Mouse (Mus musculus): ENCODE measurements at regions not wholly inside any gene's neighbourhood (a gene's known extent, or its start where the extent isn't known, plus 50 kb on each side); places are given as distances from the start of the nearest gene placed in this dataset.

DNA sequence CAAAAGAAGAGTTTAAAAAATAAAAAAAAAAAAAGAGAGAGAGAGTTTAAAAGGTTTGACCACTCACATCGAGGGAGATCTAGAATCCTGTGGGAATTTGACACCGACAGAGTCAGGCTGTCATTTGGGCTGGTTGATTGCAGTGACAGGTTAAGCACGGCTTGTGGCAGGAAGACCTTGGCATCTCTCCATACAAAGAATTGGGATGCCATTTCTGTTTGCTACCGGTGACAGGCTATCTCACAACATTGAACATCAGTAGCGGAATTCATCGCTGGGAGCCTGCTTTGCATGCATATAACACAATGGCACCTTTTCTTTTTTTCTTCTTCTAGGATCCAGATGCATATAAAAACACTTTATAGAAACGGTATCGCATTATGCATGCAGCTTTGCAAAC lies 53.7 kb upstream of the Gm26657 start:
- ATAC-seq (replicated peaks; ENCODE audit: poor library complexity, severe bottlenecking), result no peak

DNA sequence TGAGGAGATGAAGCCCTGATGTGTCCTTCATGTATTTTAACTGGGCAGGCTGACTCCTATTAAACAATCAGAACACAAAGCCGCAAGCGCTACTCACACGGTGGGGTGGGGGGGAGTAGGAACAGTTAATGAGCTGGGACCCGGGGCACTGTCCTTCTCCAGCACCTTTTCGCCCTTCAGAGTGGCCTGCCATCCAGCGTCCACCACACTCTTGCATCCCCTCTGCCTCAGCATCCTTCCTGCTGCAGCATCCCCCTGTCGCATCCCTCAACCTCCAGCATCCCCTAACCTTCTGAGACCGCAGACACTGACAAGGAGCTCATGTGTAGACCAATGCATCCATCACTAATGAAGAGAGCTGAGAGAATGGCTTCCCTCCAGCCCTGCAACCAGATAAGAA lies 54.2 kb upstream of the Gm26657 start:
- ATAC-seq (replicated peaks; ENCODE audit: poor library complexity, severe bottlenecking), result no peak

DNA sequence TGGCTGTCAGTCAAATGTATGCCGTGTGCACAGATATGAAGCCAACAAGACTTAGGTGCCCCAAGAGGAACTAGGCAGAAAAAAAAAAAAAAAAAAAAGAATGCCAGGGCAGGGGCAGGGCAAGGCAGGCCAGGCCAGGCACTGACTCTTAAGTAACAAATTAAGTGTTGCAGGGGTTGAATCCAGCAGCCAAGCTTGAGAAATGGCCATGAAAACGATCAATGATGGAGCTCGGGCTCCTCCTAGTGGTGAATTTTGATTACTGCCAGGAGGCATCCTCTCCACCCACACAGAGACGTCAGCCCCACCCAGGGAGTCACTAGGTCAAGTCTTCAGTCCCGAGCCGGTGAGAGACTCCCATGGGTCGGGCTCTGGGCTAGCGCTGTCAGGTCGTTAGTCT lies 54.7 kb upstream of the Gm26657 start:
- ATAC-seq (replicated peaks; ENCODE audit: poor library complexity, severe bottlenecking), result peak; percentile 93

DNA sequence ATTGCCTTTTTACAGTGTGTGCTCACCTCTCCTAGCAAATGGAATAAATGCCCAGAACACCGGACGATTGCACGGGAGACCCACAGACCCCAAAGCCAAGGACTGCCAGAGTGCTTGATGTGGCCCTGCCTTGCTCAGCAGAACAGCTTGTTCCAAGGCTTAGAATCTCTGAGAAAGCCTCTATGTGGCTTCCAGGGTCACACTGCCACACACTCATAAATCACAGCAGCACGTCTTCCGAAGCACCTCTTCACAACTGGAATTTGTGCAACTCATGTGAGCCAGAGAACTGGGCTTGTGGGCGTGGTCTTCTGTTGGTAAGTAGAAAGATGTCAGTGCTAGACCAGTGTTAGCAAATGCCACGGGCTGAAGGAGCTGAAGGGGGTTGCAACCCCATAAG lies 55.8 kb upstream of the Gm26657 start:
- no peak for ATAC-seq (replicated peaks; ENCODE audit: poor library complexity, severe bottlenecking)

DNA sequence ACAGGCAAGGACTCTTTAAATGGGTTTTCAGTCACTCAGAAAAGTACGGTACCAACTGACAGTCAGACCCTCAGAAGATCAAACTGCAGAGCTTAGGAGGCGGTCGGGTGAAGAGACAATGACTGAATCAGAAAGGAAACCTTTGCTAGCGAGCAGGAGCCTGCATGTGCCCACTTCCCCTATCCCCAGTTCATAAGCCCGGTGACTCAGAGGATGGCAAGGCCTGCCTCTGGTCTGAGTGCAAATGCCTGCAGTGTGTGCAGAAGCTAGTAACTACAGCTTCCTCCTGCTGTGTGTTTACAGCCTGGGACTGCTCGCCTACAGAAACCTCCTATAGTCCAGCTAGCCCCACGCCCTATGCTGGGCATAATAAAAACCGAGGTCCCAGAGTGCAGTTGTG lies 58.7 kb upstream of the Gm26657 start:
- ATAC-seq (replicated peaks; ENCODE audit: poor library complexity, severe bottlenecking), result peak; percentile 60

DNA sequence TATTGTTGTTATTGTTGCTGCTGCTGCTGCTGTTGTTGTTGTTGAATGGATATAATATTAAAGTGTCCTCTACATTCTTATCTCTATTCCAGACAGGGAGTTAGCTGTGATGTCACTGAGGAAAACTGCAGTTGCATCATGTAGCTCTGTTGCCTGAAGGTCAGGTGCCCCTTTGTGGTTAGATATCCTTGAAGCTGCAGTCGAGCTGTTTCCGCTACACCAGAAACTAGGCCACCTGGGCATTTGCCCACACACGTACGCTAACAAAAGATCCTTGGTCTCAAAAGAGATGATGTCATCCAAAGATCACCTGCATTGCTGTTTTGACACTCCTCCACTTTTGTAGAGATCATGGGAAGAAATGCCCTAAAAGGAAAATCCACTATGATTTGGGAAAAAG lies 66.0 kb upstream of the Gm26657 start:
- no peak for ATAC-seq (replicated peaks; ENCODE audit: poor library complexity, severe bottlenecking)

DNA sequence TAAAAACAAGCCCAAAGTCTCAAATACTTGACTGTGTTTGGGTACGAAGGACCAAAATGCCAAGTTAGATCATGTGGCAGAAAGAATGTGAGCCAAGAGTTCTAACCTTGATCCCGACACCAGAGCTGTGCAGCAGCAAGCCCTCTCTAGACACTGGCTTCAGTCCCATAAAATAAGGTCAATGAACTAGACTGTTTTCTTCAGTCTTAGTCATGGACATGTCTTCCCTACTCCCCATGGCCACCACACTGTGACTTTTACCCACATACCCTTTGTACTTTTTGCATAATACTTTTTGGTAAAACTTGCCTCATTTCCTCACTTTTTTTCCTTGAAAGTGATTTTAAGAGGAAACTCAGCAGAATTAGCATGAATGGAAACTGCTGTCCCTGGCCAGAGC lies 74.9 kb upstream of the Gm26657 start:
- ATAC-seq (replicated peaks; ENCODE audit: poor library complexity, severe bottlenecking), result no peak

DNA sequence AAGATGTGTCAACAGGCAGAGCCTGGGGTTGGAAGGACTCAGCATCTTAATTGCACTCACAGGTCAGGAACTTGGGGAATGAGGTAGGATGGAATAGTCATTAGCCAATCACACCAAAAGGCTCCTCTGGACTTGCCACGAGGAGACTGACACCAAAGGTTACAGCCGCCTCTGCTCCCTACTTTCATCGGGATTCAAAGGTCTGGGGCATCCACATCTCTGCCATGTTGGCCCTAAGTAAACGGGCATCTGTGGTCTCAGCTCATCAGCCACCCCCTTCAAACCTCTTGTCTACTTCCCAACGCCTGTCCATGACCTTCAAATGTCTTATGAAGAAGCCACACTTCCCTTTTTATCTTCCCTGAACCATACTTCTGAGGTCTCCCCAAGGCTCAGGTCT lies 78.1 kb upstream of the Gm26657 start:
- no peak for ATAC-seq (replicated peaks; ENCODE audit: poor library complexity, severe bottlenecking)

DNA sequence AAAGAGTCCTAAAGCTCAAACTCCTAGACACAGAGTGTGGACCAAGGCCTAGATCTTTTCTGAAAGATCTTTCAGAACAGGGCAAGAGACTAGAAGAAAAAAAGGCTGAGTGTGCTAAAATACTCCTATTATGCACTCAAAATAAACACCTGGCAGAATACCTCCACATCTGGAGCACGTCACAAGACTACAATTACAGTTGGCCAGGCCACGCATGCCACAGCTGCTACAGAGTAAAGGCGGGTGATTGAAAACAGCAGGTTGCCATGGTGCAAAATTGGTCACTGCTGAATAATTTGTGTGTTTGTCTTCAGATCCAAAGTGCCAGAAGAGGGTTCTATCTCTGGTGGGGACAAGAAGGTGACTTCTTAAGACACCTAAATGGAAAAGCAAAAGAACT lies 82.8 kb upstream of the Gm26657 start:
- ATAC-seq (replicated peaks; ENCODE audit: poor library complexity, severe bottlenecking), result no peak

DNA sequence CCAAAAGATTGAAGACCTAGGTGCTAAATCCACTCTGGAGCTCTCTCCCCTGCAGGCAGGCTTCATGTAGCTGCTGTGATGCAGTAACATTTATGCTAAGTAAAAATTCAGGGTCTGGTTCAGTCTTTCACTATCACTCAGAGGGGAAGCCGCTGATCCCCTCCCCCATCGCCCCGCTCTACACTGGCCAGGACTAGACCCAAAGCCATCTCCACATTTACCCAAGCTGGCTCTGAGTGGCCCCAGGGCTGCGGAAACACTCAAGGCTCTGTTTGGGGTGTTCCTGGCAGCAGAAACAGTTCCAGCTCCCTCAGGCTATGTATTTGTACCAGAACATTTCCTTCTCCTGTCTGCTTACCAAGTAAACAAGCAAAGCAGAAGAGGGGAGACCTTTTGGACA lies 85.5 kb upstream of the Gm26657 start:
- no peak for ATAC-seq (replicated peaks; ENCODE audit: poor library complexity, severe bottlenecking)

DNA sequence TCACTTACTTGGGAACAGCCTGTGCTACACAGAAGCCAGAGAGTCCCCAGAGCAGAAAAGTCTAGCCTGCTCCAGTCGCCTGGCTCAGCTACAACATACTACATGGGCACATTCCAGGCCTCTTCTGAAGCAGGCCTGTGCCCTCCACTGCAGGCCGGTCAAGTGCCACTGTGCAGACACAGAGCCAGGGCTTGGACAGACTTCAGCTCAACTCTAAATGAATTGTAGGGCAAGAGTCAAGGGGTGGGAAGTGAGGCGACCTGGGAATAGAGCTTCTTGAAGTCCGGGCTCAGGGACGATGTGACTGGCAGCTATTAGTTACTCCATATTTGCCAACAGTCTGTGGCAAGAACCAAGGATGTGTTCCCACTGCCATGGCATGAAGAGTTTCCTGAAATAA lies 87.1 kb upstream of the Gm26657 start:
- ATAC-seq (replicated peaks; ENCODE audit: poor library complexity, severe bottlenecking), result no peak

DNA sequence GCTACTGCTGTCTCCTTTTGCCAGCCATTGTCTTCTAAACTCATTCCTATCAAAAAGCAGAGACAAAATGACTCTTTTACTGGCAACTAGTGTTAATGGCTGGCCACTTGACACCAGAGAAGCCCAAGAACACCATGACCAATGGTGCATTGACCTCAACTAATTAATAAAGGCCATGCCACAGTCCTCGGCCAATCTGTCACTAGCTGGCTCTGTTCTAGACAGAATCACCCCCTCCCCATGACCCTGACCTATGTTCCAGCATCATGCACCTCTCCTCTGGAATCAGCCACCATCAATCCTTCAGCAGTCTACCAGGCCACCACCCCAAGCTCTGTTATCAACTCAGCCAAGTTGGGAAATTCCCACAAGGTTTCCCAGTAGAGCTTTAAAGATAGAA lies 90.1 kb upstream of the Gm26657 start:
- ATAC-seq (replicated peaks; ENCODE audit: poor library complexity, severe bottlenecking), result no peak

DNA sequence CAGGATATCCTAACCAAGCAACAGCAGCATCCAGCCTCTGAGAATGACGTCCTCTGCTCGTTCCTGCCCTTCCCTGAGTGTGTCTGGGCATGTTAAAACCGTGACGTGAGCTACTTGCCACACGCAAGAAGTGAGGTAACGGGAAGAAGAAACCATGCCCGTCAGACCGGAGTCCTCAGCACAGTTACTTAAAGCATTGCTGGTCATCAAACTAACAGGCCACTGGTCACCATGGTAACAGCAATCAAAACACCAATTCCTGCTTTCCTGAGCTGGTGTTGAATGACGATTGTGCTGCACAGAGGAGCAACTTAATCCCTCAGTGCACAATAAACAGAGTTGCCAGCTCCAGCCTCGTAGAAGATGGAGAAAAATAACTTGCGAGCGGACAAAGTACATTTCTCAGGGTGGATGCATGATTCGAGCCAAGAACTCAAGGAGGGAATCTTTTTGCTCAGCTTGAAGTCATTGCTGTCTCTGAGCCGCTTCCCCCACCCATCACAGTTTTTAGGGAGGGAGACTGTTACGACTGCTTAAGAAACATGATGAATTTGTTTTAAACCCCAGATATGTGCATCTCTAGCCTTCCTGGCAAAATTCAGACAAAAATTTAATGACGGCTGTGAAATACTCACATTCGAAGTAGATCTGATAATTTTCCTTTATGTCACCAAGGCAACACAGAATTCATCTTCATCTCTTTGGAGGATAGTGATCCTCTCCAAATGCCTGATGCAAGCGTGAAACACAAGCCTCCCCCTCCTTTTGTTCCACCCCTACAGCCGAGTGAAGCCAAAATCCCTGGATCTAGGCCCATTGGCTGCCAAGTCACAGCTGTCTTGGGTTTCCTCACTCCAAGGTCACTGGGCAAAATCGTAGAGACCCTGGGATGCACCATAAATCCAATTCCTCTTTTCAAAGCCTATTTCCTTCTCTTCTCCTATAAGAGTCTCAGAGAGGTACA lies 95.6 kb upstream of the Gm26657 start:
- no peak for ATAC-seq (replicated peaks; ENCODE audit: poor library complexity, severe bottlenecking)

DNA sequence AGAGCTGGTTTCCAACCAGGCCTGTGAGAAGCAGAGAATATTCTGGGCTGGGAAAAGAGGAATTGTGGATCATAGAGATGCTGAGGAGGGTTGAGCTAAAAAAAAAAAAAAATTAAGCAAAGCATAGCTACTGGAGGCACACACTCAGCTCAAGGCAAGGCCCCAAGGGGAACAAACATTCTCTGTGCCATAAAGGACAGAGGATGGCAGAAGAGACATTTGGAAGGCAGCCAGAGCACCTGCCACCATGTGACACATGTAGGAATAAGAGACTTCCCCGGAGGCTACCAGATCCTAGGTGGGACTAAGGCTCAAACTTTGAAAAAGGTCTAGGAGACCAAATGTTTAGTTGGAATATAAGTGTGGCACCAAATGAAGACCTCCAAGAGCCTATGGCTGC lies 96.4 kb upstream of the Gm26657 start:
- no peak for ATAC-seq (replicated peaks; ENCODE audit: poor library complexity, severe bottlenecking)

DNA sequence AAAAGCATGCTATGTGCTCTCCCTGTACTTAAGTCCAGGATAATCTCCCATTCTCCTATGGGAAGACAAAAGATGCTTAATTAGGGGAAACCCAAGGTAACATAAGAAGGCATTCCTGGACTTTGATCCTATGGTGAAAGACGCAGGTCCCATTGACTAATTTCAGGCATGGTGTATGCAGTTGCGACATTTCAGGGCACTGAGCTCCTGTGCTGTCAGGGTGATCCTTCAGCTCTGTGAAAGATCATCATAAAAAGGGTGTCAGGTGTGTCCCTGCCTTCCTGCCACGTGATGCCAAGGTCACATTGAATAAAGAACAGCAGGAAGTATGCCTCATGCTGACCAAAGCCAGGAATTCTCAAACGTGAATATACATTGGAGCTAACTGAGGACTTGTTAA lies 100.2 kb upstream of the Gm26657 start:
- no peak for ATAC-seq (replicated peaks; ENCODE audit: poor library complexity, severe bottlenecking)

DNA sequence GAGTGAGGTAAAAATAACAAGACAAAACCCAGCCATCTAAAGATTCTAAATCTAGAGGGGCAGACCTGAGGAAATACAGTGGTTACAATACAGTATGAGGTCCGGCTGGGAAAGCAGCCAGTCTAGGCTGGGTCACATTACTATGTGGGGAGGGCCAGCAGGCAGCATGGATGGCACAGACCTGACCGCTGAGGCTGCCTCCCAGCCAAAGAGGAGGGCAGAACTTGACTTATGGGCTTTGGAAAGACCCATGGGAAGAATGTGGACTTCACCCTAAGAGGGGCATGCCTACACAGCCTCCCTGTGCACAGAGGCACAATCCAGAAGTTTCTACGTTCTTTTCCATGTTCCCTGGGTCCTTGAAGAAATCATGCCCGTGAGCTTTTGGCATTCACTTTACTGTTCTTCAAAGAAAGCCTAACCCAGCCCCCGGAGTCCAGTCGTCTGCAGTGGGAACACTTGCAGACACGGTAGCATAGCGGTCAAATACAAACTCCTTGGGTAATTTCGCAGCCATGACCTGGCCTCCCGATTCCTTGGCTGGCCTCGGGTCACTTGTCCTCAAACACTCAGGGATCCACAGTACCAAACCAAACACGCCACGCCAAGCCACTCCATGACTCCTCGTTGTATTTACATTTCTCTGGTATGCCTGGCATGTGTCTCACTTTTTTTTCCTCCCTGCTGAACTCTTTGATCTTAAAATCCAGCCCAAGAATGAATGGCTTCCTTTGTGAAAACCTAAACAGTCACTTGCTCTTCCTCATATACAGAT lies 101.0 kb upstream of the Gm26657 start:
- no peak for ATAC-seq (replicated peaks; ENCODE audit: poor library complexity, severe bottlenecking)

DNA sequence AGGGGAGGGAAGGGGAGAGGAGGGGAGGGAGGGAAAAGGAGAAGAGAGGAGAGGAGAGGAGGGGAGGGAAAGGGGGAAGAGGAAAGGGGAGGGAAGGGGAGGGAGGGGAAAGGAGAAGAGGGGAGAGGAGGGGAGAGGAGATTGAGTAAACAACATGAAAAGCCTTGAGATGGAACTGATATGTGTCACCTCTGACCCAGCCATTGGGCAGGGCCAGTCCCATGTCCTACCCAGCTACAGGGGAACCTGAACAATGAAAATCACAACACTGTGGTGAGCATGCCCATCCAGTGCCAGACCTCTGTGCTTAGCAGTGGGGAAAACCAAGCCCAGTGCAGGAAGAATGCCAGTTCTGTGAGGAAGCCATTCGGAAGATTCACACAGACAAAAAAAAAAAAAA lies 103.6 kb upstream of the Gm26657 start:
- ATAC-seq (replicated peaks; ENCODE audit: poor library complexity, severe bottlenecking), result no peak

DNA sequence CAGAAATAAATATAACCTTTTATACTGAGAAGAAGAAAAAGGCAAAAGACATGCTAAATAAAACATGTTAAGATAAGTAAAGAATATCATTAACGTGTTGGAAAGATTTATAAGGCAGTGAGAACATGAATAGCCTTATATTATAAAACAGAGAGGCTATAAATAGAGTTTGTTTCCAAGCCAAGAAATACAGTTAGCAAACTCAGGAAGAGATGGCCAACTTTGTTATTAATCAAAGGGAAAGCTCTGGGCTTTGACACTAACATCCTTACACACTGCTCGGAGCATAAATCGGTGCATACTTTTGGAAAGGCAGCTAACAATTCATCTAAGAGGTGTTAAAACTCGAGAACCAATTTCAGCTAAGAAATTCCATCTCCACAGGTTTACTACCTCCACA lies 106.3 kb upstream of the Gm26657 start:
- ATAC-seq (replicated peaks; ENCODE audit: poor library complexity, severe bottlenecking), result no peak

DNA sequence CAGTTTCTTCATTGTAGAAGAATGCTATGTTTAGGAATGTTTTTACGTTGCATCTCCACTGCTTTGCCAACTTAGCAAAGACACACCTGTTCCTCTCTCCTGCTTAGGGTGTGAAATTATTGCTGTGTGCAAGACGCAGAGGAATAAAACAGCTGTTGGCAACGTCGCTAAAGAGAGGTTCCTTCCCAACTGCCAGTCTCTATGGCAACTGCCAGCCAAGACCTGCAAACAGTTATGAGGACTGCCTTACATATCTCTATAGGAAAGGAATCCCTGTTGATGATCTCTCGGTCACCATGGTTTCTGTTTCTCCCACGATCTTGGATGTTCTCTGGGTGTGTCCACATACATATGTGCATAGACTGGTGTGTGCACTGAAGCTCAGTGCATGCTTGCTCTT lies 109.6 kb upstream of the Gm26657 start:
- ATAC-seq (replicated peaks; ENCODE audit: poor library complexity, severe bottlenecking), result no peak

DNA sequence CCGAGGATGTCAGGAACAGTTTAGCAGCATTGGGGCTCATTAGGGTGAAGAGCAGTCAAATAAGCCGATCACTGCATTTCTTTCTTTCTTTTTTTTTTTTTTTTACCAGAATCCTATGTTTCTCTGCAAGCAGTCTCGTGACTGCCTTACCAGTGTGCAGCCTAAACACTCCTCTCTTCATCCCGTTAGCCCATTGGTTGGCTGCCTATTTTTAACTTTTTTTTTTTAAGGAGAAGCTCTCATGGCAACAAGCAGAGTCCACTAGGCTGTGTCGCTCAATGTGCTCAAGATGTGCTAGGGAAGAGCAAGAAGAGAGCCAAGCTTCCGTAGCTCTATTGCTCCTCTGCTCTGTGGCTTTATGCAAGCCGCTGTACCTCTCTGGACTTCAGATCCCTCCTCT lies 112.7 kb upstream of the Gm26657 start:
- ATAC-seq (replicated peaks; ENCODE audit: poor library complexity, severe bottlenecking), result no peak

DNA sequence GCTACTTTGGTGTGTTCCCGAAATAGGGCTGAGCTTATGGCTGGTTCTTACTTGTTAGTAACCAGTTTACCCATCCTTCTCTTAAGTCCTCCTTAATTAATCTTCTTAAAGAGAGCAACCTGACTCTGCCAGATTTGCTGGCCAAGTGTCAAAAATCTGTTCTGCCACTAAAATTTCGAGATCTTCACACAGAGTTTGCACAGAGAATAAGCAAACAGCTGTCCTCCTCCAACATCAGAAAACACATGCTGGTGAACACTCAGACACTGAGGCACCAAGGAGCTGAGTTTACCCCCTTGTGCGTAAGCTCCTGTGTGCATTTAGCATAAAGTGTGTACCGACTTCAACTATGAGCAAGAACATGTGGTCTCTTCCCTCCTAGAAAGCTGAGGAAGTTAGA lies 118.1 kb upstream of the Gm26657 start:
- ATAC-seq (replicated peaks; ENCODE audit: poor library complexity, severe bottlenecking), result no peak

DNA sequence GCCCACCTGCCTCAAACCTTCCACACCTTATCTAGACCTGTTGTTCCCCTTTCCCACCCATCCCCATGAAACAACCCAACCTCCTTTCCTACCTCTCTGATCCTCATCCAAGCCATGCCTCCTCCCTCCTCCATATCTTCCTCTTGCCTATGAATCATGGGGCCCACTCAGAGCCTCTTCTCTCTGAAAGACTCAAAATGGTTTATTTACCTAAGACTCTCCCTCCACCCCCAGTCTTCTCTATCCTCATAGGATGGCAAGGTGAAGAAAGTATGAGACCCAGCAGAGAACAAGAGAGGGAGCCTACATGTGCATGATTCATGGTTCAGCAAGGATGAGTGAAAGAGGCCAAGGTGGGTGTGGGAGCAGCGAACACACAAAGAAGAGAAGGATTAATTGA lies 118.5 kb upstream of the Gm26657 start:
- ATAC-seq (replicated peaks; ENCODE audit: poor library complexity, severe bottlenecking), result no peak
